Mouse (Mus musculus): ENCODE data around the gene Wee2. TPM values are rescaled to one million over a fixed set of nuclear protein-coding genes. Genes with fewer than 3 reads are reported as not detected.
A peak's percentile ranks its signal among the peaks of the same experiment; 100 is the strongest.

Wee2 gene
- under 1 TPM in 1 of 2 experiments, not detected in 1; 0.33 TPM for total RNA-seq (2021)

DNA sequence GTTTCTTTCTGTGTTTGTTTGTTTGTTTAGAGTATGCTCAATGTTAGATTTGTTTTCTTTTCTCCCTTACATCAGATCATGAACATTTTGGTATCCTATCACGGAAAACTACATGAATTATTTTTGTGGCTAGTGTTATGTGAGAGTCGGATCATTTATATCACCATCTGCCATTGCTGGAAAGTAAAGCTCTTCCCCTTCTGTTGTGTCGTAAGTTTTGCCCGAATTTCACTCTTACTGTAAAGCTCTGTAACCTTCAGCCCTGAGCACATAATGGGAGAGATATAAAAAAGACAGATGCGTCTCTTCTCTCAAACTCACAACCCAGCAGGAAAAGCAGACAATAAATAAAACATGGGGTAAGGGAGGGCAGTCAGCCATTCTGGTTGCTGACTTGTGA, at the start of gene Wee2:
Wee2 (plus strand) TSS at position 153 of the 400 bp plus-strand sequence.
- DNase-seq: no peak

DNA sequence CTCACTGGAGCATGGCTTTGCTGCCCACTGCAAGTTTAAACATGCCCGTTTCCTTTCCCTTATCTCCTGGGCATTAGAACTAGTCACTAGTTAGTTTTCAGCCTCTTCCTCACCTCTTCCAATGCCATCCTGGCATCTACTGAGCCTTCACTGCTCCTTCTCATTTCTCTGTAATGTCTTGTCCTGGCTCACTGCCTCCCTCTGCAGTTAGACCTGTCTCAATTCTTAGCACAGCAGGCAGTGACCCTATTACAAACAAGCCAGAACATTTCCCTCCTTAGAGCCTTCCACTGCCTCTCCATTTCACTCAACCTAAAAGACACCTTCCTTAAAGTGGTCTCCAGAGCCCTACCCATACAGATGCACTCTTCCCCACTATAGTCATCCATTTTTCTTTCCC, 47.9 kb upstream of the Wee2 start:
- DNase-seq: no peak

DNA sequence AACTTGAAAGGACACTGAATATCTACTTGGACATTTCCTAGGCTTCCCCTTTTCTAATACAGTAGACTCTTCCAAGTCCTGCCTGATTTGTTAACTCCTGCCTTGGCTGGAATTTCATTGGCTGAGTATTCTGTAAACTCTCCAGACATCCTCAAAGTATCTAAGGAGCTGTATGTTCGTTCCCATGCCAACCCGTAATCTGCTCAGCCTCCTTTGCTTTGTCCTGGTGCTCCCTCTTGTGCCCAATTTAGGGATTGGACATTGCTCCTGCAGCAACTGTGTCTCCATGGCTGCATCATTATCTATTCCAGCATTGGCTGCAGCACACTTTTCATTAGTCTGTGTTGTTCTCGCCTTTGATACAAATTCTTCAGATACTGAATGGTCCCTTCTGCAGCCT, 45.7 kb upstream of the Wee2 start:
- DNase-seq: peak; percentile 79 to 83

DNA sequence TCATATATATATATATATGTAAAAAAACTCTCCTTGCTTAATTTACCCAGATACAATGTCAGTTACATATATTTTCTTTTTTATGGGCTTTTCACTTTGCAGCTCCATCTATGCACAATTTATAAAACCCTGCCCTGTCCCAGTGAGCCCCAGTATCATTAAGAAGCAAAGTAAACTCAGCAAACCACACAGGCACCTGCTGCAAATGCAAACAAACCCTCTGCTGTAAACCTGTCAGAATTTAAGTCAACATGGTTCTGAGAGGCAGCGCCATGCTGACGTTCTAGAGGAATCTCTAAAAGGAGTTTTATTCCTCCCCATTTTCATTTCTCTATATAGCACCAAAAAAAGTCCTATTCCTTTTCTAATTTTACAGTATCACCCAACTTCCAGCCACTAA, 36.9 kb upstream of the Wee2 start:
- no peak for DNase-seq

DNA sequence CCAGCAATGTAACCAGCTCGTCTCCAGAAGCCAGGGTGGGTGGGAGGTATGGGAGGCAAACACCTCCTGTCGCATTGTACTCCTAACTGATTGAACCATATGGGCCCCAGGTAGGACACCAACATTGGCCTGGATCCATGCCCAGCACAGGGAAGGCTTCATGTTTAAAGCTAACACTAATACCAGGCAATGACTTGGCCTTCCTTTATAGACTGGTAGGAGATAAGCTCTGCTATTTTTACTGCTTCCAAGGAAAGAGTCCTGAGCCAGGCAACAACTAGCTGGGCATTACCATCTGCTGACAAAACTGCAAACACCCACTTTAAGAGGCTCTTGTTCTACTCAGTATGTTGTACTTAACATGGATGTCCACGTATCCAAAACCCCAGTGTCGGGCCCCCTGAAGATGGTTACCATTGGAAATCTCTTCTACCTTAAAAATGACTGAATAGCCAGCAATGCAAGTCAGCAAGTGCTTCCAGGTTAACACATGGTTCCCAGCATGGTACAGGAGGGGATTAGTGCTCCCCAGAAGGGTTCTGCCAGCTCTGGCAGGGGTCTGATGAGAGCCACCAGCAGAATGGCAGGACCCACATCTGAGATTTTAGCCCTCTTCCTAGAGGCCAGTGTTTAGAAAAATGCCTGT, 35.1 kb upstream of the Wee2 start:
- DNase-seq: no peak

DNA sequence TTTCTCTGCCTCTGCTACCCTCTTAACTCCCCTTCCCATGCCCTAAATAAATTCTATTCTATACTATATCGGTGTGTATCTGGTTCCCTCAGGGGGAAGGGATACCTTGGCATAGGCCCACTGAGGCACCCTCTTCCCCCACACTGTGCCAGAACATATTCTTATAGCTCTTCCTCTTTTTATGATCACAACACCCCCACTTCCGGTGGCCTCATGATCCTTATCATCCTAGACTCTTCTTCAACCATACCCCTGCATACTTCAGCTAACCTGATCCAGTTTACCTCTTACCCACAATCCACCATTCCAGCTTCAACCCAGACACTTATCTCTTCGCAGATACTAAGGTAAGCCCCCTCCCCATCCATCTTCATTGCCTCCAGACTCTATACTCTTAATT, 27.8 kb upstream of the Wee2 start:
- DNase-seq: no peak

DNA sequence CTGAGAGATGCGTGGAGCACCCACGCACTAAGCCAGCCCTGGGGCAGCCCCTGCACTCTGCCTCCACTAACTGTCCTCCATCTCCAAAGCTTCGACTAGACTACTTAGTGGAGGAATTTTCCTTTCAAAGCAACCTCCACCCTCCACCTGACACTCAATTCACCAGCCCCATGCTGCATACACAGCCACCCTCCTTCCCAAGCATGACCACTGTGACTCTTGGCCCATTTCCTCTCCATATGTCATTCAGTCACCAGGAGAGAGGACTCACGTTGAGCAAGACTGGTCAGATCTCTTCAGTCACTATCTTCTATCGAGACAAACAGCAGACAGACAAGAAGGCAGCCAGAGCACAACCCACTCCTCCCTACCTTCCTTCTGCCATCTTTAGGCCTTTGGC, 25.8 kb upstream of the Wee2 start:
- DNase-seq: no peak

DNA sequence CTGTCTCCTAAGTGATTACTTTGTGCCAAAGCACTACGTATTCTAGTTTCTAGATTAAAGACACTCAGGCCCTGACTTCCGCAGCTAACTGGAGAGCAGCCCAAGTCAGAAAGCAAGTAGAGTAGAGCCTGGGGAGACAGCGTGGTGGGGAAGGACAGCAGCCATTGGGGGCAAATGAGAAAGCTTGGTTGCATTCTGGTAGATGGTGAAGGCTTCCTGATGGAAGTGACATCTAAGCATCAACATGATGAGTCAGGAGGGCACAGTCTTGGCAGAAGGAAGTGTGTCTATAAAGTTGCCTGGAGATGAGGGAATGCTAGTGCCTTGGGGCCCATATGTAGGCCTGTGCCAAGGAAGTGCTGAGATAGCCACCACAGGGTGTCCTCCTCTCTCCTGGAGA, 25.3 kb upstream of the Wee2 start:
- no peak for DNase-seq

DNA sequence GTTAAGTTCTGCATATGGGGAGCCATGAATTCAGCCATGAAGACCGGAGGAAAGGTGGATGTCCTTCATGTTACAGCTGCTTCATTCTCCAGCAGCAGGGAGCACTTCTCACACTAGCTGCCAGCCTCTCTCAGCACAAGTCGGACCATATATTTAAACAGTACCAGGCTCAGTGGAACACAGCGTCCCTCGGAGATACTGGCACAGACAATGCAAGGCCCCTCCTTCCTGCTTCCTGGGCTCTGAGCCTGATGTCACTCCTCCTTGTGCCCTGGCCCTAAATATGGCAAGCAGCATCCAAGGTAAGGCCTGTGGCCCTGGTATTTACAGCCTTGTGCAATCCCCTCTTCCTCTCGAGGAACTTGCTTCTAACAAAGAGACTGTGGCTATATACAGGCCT, 23.1 kb upstream of the Wee2 start:
- DNase-seq: no peak

DNA sequence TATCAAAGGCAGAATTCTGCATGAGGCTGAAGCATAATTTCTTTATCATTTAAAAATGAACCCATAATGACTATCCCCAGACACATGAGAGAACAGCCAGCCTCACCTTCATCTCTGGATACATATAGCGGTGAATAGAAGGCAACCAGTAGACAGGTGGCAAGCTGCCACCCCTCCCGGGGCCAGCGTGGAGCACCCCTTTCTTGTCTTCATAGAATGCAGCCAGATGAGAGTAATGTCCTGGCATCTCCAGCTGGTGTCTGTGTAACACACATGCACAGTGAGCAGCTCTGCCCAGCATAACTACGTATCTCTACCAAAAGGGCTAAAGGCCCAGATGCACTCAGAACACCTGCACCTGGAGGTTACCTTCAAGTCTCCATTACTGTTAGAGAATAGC, 20.5 kb upstream of the Wee2 start:
- DNase-seq: no peak

DNA sequence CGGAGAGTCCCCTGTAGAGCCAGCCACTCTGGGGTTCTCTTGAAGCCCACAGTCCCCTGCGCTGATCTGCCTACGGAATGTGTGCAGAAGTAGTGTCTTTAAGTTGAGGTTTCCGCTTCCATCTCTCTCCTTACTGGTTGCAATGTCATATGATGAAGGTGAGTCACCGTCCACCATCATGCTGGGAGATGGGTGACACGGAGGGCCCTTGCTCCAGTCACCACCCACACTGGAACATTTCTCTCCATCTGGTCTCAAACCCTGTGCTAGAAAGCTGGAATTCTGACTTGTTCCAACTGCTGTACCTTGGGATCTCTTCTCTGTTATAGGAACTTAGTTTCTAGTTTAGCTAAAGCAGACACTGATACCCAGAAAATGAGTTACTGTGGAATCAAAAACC, 17.8 kb upstream of the Wee2 start:
- DNase-seq: no peak

DNA sequence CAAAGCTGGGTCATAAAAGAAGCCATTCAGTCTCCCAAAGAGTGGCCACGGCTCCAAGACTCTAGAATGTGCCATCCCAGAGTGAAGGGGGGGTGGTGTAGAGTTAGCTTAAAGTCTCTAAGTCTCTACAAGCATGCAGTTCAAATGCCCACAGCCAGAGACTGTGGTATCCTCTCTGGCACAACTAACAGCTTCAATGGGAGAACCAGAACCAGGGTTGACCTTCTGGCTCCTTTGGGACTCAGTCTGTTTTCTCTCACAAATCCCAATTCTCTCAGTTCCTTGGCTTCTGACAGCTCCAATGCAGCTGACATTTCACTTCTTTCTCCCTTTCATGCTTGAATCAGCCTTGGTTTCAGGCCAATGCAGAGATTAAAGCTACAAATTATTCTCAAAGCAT, 15.9 kb upstream of the Wee2 start:
- no peak for DNase-seq

DNA sequence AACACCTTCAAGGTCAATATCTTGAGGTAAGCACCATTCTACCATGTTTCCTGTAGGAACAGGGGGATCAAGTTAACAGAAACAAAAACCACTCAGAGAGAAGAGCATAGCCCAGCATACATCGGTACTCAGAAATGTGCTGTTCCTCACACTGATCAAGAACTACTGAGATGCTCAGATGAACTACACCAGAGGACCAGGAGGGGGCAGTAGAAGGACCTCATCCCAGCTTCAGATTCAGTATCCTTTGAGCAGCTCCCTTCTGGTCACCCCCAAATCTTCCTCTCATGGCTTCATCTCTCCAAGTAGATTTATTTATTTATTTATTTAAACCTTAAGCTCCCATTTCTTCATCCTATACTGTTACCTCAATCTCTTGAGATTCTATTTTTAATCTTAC, 15.1 kb upstream of the Wee2 start:
- no peak for DNase-seq

DNA sequence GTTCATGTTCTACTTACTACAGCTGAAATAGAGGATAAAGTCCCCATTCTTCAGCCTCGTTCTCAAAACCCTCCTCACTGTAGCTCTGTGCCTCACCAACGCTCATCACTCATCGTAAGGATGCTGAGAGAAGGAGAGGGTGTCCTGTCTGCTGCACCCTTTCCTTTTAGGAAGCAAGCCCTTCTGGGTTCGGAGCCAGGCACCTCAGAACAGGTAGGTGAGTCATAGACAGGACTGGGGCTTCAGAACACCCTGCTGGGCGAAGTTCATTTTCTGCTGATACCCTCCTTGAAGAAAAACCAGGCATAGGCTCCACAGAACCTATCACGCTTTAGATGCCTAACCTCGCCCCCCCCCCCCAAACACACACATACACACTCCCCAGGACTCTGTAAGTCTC, 11.4 kb upstream of the Wee2 start:
- DNase-seq: no peak

DNA sequence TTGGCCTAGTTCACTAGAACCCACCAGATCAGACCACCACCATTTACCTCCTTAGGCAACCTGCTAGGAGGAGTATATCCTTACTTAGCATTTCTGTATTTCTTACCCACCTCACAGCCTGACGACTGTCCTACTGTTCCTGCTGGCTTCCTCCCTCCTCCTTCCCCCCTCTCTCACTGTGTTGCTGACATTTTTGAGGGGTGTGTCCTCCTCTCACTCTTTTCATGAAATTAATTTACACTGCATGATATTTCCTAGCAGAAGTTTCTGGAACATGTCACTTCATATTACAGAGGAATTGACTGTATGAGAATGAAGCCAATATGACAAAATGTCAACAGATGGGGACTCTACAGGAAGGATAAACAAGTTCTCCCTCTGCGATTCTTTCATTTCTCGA, 10.2 kb upstream of the Wee2 start:
- DNase-seq: no peak

DNA sequence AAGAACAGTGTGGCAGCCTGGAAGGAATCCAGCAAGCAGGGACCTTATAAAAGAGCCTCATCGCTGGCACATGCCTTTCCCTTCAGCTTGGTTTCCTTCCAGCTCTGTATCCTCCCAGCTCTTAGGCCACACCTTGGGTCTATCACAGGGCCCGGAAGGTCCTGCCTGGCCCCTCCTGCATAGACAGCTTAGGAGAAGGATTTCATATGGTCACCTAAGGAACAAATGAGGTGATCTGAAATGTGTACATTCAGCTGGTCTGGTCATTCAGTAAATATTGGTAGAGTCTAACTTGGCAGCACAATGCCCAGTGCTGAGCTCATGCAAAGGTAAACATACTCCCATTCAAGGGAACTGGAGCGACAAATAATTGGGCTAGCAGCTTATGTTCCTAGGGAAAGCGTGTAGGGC, 9.4 kb upstream of the Wee2 start:
- no peak for DNase-seq

DNA sequence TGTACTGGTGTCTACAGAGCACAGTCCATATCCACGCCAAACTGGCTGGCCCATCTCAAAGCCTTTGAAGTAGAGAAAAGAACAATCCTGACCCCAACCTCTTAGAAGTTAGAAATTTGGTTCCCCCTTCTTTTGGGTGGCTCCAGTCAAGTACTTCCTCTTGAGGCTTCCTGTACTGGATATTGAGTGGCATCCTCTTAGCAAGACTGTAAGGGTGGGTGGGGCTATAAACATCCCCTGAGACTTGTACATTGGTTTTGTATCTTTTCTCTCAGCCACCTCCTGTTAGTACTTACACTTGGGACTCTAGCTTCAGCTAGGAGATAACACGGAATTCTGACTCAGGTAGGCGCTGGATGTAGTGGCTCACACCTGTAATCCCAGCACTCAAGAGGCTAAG, 8.6 kb upstream of the Wee2 start:
- DNase-seq: no peak

DNA sequence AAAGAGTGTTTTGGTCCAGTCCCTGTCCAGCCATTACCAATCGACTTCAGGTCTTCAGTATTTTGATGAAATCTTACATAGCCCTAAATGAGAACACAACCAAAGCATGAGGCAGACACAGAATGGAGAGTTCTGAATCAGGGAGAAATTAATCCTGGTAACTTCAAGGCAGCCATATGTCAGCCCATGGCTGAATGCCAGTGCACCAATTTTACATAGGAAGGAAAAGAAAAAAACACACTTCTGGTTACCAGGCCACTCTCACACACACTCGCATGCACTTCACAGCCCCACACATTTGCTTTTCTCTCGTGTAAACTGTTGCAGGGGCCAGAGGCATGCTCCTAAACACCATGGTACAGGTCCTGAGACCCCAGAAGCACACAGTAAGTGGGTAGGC, 8.0 kb upstream of the Wee2 start:
- DNase-seq: no peak

DNA sequence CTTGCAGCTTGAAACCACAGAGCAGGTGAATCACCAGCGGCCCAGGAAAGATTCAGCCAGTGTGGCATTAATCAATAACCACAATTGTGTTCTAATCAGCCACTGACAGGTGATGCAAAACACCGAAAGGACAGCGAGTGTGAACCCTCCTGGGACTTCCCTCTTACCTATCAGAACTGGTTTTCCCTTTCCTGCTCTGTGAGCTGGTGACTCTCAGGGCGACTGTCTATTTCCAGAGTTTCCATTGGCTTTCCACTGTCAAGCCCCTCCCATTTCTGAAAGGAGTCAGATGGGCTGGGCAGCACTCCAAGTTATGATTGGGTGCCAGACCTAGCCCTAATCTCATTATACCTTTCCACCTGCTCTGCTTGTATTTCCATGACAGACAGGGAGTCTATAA, 7.5 kb upstream of the Wee2 start:
- no peak for DNase-seq

DNA sequence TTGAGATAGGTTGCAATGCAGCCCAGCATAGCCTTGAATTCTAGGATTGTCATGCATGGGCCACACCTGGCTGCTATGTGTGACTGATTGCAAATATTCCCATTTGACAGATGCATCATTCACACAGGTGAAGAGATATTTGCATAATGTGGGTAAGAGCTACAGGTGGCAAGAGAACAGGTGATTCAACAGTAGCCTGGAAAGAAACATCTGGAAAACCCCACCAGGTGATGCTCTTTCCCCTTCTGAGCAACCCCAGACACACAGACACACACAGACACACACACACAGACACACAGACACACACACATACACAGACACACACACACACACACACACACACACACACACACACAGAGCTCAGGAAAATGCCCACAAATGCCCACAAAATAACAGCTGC, 7.1 kb upstream of the Wee2 start:
- DNase-seq: no peak

DNA sequence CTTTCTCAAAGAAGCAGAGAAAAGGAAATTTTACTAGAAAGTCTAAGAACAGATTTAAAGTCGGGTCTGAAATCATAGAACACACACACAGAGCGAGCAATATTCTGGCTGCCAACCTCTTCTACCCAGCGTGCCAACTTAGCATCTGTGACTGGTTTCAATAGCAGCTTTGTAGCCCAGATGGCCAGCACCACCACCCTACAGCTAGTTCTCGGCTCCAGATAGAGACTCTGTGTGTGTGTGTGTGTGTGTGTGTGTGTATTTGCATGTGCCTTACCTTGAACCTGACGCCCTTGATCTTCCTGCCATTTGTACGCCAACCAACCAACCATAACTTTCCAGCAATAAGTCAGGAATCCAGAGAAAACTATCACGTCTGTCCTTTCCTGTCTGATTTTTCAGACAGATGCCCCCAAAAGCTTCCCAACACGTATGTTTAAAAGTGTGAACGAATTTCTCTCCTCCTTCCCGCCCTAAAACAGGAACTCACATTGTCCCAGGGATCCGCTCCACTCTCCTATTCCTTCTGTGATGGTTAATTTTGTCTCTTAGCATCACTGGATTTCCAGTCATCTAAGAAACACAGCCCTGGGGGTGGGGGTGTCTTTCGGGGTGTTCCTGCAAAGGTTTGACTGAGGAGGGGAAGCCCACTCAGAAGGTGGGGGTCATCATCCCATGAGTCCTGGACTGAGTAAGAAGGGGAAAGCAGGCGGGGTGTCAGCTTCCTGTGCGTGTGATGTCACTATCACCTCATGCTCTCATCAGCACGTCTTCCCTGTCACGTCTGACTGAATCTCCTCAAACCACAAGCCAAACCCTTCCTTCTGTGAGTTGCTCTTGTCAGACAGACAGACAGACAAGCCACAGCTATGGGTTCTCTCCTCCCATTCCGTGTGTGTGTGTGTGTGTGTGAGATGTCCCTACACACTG, 6.3 kb upstream of the Wee2 start:
- peak; percentile 83 for DNase-seq

DNA sequence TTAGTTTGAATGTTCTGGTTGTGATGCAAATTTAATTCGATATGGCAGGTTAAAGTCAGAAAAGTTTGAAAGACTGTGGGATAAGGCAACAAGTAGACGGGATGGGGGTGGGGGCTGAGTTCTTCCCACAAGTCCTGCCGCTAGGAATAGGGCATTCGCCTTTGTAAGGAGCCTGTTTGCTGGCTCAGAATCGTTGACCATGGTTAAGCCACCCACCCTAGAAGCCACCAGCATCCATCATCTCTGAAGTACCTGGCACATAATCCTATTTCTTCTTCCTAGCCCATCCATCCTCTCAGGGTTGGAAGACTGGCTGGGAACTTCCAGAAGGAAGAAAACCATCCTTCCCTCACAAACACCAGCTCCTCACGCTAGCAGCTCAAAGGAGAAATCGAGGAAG, 4.2 kb upstream of the Wee2 start:
- DNase-seq: no peak

DNA sequence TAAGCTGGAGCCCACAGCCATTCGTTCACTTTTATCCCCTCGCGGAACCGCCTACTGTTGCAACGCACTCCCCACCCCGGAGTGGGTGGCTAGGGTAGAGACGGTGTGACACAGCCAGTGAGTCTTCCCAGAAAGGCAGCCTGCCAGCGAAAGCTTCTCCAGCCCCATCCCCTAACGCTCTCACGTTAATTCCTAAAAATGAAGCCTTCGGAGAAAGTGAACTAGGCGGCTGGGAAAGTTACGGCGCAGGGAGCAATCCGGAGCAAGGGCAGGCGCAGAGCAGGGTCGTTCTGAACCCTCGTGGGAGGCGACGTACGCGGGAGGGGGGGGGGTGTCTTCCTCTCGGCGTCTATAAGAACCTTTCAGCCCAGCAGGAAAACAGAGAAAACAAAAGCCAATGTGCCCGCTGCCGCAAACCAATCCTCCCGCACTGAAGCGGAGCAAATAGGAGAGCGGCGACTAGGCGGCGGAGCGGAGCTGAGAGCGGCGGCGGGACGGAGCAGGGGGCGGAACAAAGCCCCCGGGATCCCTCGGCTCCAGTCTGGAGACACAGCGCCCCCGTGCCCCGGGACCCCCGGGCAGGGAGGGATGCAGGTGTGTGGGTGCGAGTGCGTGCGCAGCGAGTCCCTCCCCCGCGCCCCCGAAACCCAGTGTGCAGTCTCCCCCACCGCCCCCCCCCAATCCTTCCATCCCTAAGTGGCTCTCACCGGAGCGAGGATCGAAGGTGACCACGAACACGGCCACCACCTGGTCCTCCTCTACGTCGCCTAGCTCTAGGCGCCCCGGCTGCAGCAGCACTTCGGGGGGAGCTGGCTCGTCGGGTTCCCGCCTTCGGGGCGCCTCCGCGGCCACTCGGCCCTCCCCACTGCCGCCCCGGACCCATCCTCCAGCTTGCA, 3.5 kb upstream of the Wee2 start:
- DNase-seq: peak; percentile 69 to 71

All from layer of hippocampus, postnatal 36 days (tissue).